Mouse (Mus musculus): Measurements from ENCODE around the gene Rnf145. TPM values are rescaled to one million over a fixed set of nuclear protein-coding genes. Genes with fewer than 3 reads are reported as not detected.

The Rnf145 gene
- total RNA-seq, 2 experiments from 2014 or later = 93.7 to 110 TPM

DNA sequence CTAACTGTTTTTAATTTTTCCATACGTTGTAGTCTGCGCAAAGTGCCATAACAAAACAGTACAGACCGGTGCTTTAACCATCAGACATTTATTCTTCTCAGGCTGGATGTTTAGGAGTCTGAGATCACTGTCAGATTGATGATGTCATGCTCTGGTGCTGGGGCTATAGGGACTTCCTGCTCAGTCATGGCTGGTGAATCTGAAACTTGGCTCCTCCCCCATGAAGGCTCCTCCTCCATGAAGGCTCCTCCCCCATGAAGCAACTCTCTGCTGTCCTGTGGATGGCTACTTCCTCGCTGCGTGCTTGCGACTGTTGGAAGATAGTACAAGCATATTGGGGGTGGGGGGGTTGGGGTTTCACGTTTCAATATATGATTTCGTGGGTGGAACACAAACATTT is 88.1 kb downstream of the Rnf145 start:
- intact Hi-C loops (cut with DNase I) = no loop called here
- DNase-seq (ENCODE audit: low spot score in 2 of 2) = no peak

DNA sequence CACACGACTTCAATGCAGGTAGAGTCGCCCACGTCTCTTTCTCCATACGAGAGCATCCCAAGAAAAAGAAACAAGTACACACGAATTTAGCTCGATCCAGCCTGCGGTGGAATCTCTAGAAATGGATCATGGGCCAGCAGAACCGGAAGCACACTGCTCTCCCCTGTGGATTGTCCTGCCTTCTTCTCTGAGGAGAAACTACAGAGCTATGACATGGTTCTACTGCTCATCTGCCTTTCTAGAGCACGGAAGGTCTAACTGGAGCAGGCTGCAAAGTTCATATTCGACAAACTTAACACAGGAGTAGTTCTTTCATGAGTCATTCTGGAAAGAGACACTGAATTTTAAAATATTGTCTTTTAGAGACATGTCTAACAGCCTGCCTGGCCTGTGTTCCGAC is 89.9 kb downstream of the Rnf145 start:
- DNase-seq (ENCODE audit: low spot score in 2 of 2) = no peak
- intact Hi-C loops (cut with DNase I) = no loop called here

DNA sequence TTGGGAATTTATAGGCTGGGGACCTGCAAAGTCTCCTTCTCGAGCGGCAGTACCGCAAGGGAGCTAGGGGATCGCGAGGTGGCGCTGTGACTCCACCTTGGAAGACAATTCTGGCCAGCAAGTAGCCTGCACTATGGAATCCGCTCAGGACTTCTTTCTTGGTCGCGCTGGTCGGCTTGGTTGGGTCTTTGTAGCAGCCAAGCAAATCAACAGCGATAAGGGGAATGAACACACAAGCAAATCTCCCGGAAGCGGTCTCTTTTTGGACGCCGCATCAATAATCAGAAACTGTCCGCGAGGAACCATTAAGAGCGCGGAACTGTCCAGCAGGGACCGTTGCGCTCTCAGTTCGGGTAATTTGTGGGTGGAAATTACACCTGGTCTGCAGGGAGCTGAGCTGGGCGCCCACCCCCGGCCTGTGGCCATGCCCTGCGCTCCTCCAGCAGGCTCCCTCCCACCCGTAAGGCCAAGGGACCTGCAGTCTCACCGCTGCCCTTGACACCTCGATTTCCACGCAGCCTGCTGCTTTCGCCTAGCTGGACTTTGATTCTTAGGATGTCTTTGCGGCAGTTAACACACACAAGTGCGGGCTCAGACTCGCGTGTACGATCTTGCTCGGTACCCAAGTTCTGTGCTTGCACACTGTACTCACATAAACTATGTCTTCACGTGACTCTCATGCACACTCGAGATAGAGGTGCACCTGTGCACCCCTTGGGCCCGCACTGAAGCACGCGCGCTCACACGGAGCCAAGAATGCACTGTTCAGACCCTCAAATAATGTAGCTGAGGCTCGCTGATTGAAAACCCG is 92.4 kb downstream of the Rnf145 start:
- intact Hi-C loops (cut with DNase I) = loop anchor here (1.0 to 10.0 kb wide), 5 partner anchors 397 to 1316 kb away; no protein-coding TSS in a partner anchor
- DNase-seq (ENCODE audit: low spot score in 2 of 2) = peak; percentile 86 to 89

DNA sequence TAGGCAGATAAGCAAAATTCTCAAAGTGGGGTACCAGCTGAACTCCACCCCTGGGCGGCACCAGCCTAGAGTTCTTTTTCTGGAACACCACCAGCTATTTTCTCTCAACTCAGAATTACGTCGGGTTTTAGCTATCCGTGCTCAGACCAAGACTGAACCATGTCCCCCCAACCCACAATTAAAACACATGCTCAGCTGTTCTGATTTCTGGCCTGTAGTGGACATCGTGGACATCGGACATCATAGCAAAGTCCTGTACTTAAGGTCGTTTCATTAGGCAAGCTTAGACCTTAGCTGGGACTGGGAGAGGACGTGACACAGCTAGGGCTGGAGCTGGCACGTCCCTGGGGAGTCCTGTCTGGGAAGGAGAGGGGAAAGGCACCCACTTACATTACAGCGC is 93.4 kb downstream of the Rnf145 start:
- DNase-seq (ENCODE audit: low spot score in 2 of 2) = no peak
- intact Hi-C loops (cut with DNase I) = loop anchor here (2.0 to 10.0 kb wide), 3 partner anchors 927 to 1270 kb away; no protein-coding TSS in a partner anchor

DNA sequence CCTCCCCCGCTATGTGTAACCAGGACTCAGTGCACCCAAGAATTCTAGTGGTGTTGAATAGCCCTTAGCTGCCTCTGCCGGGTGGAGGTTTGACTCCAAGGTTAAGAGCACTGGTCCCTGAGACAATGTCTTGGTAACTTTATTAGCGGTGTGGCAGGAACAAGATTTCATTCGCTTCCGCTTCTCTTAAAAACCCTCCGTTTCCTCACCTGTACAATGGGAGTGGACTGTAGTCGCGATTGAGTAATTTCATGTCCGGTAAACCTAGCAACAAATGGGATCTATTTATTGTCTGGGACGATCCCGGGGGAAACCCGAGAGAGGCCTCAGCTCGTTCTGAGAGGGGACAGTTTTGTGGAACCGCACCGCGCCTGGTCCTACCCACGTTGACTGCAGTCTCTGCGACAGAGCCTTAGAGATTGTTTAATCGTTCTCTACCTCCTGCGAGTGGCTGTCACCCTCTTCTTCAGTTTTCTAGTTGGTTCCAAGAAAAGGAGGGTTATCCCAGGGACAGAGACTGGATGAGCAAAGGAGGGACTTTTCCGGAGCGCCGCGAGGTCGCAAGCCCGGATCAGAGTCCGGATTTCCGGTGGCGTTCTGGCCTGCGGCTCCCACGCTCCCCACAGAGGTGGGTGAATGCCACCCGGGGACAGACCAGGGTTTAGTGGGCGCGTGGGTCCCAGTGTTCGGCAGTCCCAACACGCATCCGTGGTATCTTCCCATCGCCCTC is 94.1 kb downstream of the Rnf145 start:
- intact Hi-C loops (cut with DNase I) = loop anchor here (2.0 to 10.0 kb wide), 3 partner anchors 926 to 1269 kb away; no protein-coding TSS in a partner anchor

GRCm38 (mm10) chr11:44613411-44614180 is 94.8 kb downstream of the Rnf145 start:
- no peak for DNase-seq (ENCODE audit: low spot score in 2 of 2)
- intact Hi-C loops (cut with DNase I) = loop anchor here (2.0 to 10.0 kb wide), 3 partner anchors 925 to 1269 kb away; no protein-coding TSS in a partner anchor

More for the DNA sequence above, 94.1 kb downstream of the Rnf145 start:
- no peak for DNase-seq (ENCODE audit: low spot score in 2 of 2)

Small RNA genes within 50 kb of the gene (microRNA-seq; reads per million reads assigned to microRNA genes)
- gene Gm22121 = 0 reads per million in 2 experiments

Other genes starting within 250 kb of the Rnf145 start
- not detected for gene Il12b, start 118.9 kb upstream of the Rnf145 start, total RNA-seq (2021)
- 10 to 100 TPM; 48.6 to 52.0 TPM for gene Ublcp1, start 48.5 kb upstream of the Rnf145 start, total RNA-seq (2021)
- gene Ebf1, start 98.4 kb downstream of the Rnf145 start, total RNA-seq (2021) = 1 to 10 TPM; 2.4 to 5.1 TPM